Mouse (Mus musculus) cerebellum, adult 2 months (tissue): ENCODE measurements around the gene Ints7.

Experiments used
- CTCF ChIP-seq: fragments of 200-500 bp; IDR thresholded peaks from 2 replicates; pipeline ENCODE4 v1.5.1; 2011; ENCODE audit warnings: low read depth, mild to moderate bottlenecking, control low read depth, low read length, moderate library complexity, borderline replicate concordance; ENCODE audit not compliant: insufficient read depth
- POLR2A ChIP-seq: fragments of 200-500 bp; IDR thresholded peaks from 2 replicates; pipeline ENCODE4 v1.6.1; 2011; ENCODE audit warnings: low read length, control low read depth, borderline replicate concordance; ENCODE audit not compliant: insufficient read depth

DNA sequence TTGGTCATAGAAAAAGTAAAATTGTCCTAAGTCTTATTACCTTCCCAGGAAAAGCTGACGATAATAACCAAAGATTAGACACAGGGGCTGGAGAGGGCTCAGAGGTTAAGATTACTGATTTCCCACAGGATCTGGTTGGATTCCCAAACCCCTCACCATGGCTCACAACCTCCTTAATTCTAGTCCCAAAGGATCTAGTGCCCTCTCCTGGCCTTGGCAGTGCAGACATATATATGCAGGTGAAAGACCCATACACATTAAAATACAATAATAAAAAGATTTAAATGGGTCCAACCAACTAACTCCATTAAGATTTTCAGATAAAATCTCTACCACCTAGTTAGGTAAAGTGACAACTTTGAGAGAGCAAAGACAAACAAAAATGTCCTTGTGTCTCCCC lies 7.6 kb upstream of the Ints7 start:
- TF ChIP-seq POLR2A (no peak), CTCF (peak; percentile 24; the same call in 1 of the 2 replicates)
